Mouse (Mus musculus): ENCODE results near the gene Smndc1. TPM values are rescaled to one million over a fixed set of nuclear protein-coding genes. Genes with fewer than 3 reads are reported as not detected.

The Smndc1 gene
- total RNA-seq, 1 experiment from 2014 or later, result 45.9 TPM

DNA sequence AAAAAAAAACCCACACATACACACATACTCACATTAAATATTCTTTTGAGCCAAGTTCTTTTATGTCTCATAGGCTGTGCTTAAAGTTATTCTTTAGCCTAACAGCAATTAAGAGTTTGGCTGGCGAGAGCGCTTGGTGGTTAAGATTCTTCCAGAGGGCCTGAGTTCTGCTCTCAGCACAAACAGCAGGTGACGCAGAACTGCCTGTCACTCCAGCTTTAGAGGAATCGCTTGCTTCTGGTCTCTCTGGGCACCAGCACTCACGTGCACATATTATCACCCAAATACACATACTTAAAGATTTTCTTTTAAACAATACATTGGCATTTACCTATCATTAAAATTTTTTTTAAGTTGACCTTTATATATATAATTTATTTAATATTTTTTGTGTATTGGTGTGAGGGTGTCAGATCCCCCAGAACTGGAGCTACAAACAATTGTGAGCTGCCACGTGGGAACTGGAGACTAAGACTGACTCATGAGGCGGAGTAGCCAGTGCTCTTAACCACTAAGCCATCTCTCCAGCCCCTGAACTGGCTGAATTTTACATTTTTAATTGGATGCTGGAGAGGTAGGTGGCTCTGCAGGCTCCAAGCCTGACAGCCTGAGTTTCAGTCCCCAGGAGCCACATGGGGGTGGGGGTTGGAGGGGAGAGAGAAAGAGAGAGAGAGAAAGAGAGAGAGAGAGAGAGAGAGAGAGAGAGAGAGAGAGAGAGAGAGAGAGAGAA lies 35.9 kb downstream of the Smndc1 start:
- no peak for ATAC-seq (replicated peaks; ENCODE audit: low read depth, poor library complexity, severe bottlenecking)

DNA sequence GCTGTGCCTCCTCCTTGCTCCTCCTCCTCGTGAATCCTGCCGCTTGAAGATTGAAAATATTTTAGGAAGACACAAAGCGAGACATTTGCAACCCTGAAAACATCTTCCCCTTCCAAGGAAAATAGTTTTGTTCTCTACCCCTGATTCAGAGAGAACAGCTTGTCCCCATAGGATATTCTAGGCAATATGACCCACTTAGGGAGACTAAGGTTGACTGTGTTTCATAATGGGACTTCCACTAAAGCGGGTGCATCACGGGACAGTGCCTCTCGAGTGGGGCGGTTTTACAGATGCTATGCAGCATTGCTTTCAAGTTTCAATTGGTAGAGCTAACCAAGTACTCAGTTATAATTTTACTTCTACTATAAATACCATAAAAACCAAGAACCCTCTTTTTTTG lies 36.5 kb downstream of the Smndc1 start:
- no peak for ATAC-seq (replicated peaks; ENCODE audit: low read depth, poor library complexity, severe bottlenecking)

- ATAC-seq (replicated peaks; ENCODE audit: low read depth, poor library complexity, severe bottlenecking), result no peak
Observed at GRCm38 (mm10) chr19:53345766-53346165, 44.6 kb downstream of the Smndc1 start.

DNA sequence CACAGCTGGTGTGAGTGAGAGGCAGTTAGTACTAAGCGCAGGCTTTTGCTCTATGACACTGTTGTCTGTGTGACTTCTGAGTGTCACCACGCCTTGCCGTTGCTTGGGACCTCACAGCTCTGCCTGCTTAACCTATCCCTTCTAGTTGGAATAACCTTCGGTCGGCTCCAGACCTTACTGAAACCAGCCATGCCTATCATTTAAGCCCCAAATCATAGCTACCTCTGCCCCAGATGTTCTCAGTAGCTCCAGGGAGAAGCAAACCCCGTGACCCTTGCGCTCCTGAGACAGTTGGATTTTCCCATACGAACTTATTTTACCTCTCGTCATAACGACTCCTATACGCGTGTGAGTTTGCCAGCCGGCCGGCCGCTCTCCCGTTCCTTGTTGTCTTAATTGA lies 46.3 kb downstream of the Smndc1 start:
- ATAC-seq (replicated peaks; ENCODE audit: low read depth, poor library complexity, severe bottlenecking), result no peak

DNA sequence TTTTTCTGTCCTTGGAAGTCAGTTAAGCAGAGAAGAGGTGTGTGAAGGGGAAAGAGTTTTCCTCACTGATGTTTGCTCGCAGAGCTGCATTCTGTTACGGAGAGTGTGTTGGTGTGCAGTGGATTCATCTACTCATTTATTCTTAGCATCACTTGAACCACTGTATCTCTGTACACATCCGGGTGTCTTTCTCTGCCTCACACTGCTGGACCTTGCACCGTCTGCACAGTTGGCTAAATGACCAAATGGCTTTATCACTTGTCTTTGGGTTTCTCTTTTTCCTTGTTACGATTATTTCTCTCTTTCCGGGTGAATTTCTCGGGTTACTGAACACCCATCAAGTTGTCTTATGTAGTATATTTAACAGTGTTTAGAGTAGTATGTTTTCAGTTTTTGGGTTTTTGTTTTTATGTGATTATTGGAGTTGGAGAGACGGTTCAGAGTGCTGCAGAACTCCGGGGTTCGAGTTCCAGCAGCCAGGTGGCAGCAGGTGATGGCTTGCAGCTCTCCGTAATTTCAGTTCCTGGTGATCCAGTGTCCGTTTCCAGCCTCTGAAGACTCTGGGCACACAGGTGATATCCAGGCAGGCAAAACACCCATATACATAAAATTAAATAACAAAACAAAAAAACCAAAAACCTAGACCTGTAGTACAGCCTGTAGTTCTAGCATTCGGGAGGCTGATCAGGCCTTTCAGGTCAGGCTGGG lies 47.0 kb downstream of the Smndc1 start:
- ATAC-seq (replicated peaks; ENCODE audit: low read depth, poor library complexity, severe bottlenecking), result no peak

- no peak for ATAC-seq (replicated peaks; ENCODE audit: low read depth, poor library complexity, severe bottlenecking)
Observed at GRCm38 (mm10) chr19:53340423-53340822, 50.0 kb downstream of the Smndc1 start.

GRCm38 (mm10) chr19:53335241-53335640 lies 55.1 kb downstream of the Smndc1 start:
- no peak for ATAC-seq (replicated peaks; ENCODE audit: low read depth, poor library complexity, severe bottlenecking)

- no peak for ATAC-seq (replicated peaks; ENCODE audit: low read depth, poor library complexity, severe bottlenecking)
Observed at GRCm38 (mm10) chr19:53333730-53334129, 56.6 kb downstream of the Smndc1 start.

DNA sequence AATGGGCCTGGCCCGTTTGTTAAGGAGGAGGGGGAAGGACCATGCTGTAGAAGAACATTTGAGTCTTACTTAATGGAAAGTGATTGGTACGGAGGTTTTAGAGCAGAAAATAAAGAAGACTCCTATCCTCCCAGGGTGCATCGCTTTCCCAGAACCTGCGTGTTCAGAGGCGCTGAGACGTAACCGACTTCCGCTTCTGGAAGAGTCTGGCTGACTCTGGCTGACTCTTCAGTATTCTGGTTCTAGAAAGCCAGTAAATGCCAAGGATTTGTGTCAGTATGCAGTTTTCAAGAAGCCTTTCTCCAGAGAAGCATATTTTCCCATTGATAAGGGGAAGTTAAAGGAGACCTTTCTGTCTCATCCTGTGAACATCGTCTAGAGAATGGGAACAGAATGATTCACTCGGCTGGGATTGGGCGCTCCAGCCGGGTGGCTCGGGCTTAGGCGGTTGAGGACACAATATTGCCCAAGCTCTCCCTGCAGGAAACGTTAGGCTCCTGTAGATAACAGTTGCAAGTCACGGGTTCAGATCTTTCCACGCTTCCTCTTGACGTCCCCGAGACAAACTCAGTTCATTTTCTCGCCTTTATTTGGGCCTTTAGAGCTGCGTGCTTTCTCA lies 58.4 kb downstream of the Smndc1 start:
- no peak for ATAC-seq (replicated peaks; ENCODE audit: low read depth, poor library complexity, severe bottlenecking)

GRCm38 (mm10) chr19:53329992-53330381 lies 60.4 kb downstream of the Smndc1 start:
- ATAC-seq (replicated peaks; ENCODE audit: low read depth, poor library complexity, severe bottlenecking), result peak; percentile 69

Other genes starting within 250 kb of the Smndc1 start
- 44.2 and 48.8 TPM in 2 replicates for gene Mxi1, start 80.1 kb downstream of the Smndc1 start, total RNA-seq (2017)
- gene Gm10197, start 18.8 kb downstream of the Smndc1 start, total RNA-seq (2017), result not detected in 2 replicates
- 16.6 and 19.8 TPM in 2 replicates for gene Dusp5, start 138.5 kb upstream of the Smndc1 start, total RNA-seq (2017)
- 193 and 221 TPM in 2 replicates for gene Nutf2-ps1, start 198.5 kb upstream of the Smndc1 start, total RNA-seq (2017)
- gene Smc3, start 209.8 kb upstream of the Smndc1 start, total RNA-seq (2017), result 188 and 212 TPM in 2 replicates